Mouse (Mus musculus) effector memory CD4-positive, alpha-beta T cell, adult 7 months (primary cell): ENCODE data around the gene Ndufb2. TPM values are rescaled to one million over a fixed set of nuclear protein-coding genes. Genes with fewer than 3 reads are reported as not detected.

Experiments
- polyA plus RNA-seq: library from polyadenylated mRNA; unstranded; fragments of 100-300 nt; shearing (Covaris generic); gene quantifications from one replicate; pipeline ENCODE4 v1.2.1, GENCODE M21; 2017

Ndufb2 gene
- 91.8 TPM for polyA plus RNA-seq

DNA sequence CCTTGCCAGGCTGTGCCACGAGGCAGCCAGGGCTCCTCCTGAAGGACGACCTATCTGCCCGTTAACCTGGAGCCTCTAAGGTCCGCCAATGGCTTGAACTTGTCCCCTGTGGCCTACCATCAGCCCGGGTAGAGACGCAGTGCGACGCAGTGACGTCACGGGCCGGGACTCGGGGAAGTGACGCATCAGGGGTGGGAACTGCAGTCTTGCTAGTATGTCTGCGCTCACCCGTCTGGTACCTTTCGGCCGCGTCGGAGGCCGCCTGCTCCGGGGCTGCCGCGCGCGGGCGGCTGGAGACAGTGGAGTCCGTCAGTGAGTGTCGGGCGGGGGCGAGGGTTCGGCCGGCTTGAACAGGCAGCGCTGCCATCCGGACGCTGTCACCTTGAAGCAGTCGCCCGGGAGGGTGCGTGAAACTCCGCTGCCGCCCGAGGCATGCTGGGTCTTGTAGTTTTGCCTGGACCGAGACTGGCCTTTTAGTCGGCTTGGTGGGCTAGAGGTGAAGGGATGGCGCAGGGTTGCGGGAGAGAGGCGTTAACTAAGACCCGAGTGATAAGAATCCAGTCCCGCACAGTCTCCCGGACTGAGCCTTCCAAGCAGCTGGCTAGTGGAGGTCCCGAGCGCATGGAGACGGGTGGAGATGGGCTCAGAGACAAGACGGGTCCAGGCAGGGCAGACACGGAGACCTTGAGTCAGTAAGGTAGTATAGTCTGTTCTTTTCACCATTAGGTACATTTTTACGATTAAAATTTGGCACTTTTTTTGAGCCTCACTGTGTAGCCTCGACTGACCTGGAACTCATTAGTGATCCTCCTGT, at the start of gene Ndufb2:
Gene Ndufb2 (plus strand): TSS at position 174 of the 814 bp plus-strand sequence.

DNA sequence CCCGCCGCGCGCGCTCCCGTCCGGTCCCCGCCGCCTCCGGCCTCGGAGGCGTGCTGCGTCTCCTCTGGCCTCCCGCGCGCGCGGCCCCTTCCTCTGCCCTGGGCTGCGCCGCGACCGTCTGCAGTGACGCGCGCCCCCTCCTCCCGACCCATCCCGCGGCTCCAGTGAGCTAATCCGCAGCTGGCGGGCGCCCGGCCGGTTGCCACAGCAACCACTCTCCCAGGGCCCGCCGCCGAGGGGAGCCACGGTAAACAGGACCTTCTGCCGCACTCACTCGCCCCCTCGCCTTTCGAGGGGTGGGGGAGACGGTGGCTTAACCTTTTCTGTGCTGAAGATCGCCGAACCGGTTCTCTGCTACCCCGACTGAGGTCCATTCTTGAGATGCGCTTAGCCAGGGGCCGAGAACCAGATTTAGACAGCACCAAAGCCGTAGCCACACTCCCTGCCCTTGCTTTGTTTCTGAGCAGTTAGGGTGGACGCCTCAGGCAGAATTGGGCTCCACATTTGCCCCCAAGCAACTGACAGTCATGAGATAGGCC, 34.6 kb upstream of the Ndufb2 start, which contains the start of gene Dennd2a:
Gene Dennd2a (minus strand): TSS at position 145 of the 539 bp plus-strand sequence.

DNA sequence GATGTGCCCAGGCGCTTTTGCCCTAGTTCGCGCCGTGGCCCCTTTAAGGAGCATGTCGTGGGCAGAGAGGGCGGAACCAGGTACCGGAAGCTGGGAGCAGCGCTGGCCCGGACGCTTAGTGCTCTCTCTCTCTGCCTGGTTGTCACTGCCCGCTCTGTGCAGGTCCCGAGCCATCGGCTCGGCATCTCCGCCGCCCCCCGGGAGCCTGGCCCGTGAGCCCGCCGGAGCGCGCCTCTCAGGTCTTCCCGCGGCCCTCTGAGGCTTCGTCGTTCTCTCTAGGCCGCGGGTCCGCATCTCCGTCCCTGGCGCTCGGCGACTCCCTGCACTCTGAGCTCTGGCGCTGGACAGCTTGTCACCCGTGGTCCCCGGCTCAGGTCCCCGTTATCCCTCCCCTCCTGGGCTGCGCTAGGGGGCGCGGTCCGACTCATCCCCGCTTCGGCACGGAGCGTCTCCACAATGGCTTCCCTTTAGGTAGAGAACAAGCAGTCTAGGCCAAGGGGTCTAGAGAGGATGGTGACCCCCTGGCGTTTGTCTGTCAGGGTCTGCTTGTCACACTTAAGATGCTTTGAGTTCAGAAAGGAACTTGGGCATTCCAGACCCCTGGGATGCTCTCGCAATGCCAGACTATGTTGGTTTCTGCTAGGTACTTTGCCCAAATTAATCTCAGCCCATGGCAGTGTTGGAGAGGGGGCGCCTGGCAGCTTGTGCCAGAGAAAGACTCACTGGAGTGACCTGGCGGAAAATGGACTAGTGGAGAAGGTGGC, 18.4 kb upstream of the Ndufb2 start, which contains the start of gene Adck2:
Gene Adck2 (plus strand): TSS at position 83 of the 764 bp plus-strand sequence.

DNA sequence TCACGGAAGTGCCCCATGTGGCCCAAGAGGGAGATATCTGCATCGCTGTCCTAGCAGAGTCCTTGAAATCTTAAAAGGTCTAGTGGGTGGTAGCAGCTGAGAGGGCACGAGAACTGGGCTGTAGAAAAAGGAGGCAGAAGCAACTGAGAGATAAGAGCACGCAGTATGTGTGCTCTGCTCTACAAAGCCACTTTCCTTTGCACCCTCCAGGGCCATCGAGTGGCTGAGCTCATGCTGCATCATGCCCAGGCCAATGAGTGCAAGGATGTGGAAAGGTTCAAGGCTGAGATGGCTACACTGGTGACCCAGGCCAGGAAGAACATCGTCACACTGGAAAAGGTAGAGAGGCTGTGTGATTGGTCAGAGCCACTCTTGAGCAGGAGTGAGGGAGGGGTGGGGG, 6.9 kb upstream of the Ndufb2 start, which contains the start of gene Gm42420:
Gene Gm42420 (plus strand): TSS at position 237 of the 400 bp plus-strand sequence.

Other genes with a start within 250 kb of the Ndufb2 start
- gene Slc37a3, start 214.9 kb upstream of the Ndufb2 start, polyA plus RNA-seq: 64.6 TPM
- 29.6 TPM for gene Rab19, start 211.4 kb upstream of the Ndufb2 start, polyA plus RNA-seq
- gene Mkrn1, start 172.1 kb upstream of the Ndufb2 start, polyA plus RNA-seq: 235 TPM
- gene Dennd2a, start 34.7 kb upstream of the Ndufb2 start, polyA plus RNA-seq: 1.5 TPM
- gene Adck2, start 18.7 kb upstream of the Ndufb2 start, polyA plus RNA-seq: 40.0 TPM
- not detected for gene Gm42420, start 6.8 kb upstream of the Ndufb2 start, polyA plus RNA-seq
- gene Braf, start 132.9 kb downstream of the Ndufb2 start, polyA plus RNA-seq: 26.5 TPM
- gene Mrps33, start 218.4 kb downstream of the Ndufb2 start, polyA plus RNA-seq: 76.5 TPM